ENCODE assay signal across 9 mouse cellular contexts in genomic region chr12:31184217-31184975, GRCm38 (mm10). TPM values are rescaled to one million over a fixed set of nuclear protein-coding genes. Genes with fewer than 3 reads are reported as not detected.
DNase-seq lines count a peak whose midpoint lies in the region; ATAC-seq and TF ChIP-seq lines count a peak whose summit lies in the region.
"Had no signal": no experiment of that assay in that cellular context is flagged by ENCODE, and none has a peak within 500 bp of the region (broad histone marks: within the 10 kb centered on the region; RNA-seq: fewer than 3 reads in every experiment).

No protein-coding gene starts in this region.

- H3K27ac ChIP-seq in heart, embryonic 12.5 days (ENCODE audit: poor library complexity, severe bottlenecking): peak overlapping the region; percentile 17; the same call in 1 of the 2 replicates
- peak overlapping the region; percentile 70 for H3K27ac ChIP-seq in limb, embryonic 14.5 days (replicated peaks; ENCODE audit: low read depth, low read length)

- H3K27me3 ChIP-seq in heart, embryonic 12.5 days (replicated peaks): no peaks in the 10 kb centered on the region
- no peaks in the 10 kb centered on the region for H3K27me3 ChIP-seq in limb, embryonic 14.5 days (ENCODE audit: control insufficient read depth, insufficient read depth, low read length)

- H3K9ac ChIP-seq in heart, embryonic 12.5 days: no peak overlapping the region
- no peak overlapping the region for H3K9ac ChIP-seq in limb, embryonic 14.5 days (ENCODE audit: low read depth, low read length, severe bottlenecking)

- no peak for ATAC-seq in heart, embryonic 12.5 days (ENCODE audit: insufficient number of reproducible peaks, low FRiP score)
- no peak for ATAC-seq in limb, embryonic 14.5 days (ENCODE audit: low FRiP score, low read depth)
- no peak for ATAC-seq in cerebellum, adult (ENCODE audit: insufficient number of reproducible peaks, low FRiP score, low TSS enrichment)

- H3K9me3 ChIP-seq in heart, embryonic 12.5 days (replicated peaks): no peaks in the 10 kb centered on the region
- H3K9me3 ChIP-seq in limb, embryonic 14.5 days (ENCODE audit: control insufficient read depth, low read length): no peaks in the 10 kb centered on the region

- DNase-seq in adrenal gland, adult (ENCODE audit: inconsistent age in 2 of 2, low spot score in 1 of 2): peak; percentile 84 to 91
- peak; percentile 53 for DNase-seq in adrenal gland, postnatal 25 days
- DNase-seq in limb, embryonic 14.5 days (ENCODE audit: low spot score): peak; percentile 38
- no peak for DNase-seq in frontal cortex, adult 2 months (ENCODE audit: extremely low spot score in 1 of 2, low spot score in 1 of 2)
- no peak for DNase-seq in c-Kit-positive CD71-positive TER-119-positive erythroid progenitor cells, embryonic 14.5 days (ENCODE audit: low spot score)

- 48% methylated on average over 11 of the region's 11 CpGs for WGBS in heart, embryonic 12.5 days
- 42% methylated on average over 11 of the region's 11 CpGs for WGBS in limb, embryonic 14.5 days

- H3K4me2 ChIP-seq in heart, embryonic 12.5 days: no peak overlapping the region
- 0 out of 2 replicates have a peak overlapping the region, but pooled peaks have one; percentile 5 for H3K4me2 ChIP-seq in limb, embryonic 14.5 days (replicated peaks; ENCODE audit: low read depth, low read length, severe bottlenecking)

- no peak for TF ChIP-seq POLR2A in limb, embryonic 14.5 days (IDR thresholded peaks at IDR 0.05; ENCODE audit: borderline replicate concordance, extremely low read depth, insufficient read depth, insufficient read length)

- peaks cover 12% of the 10 kb centered on the region for H3K4me1 ChIP-seq in heart, embryonic 12.5 days (replicated peaks)
- H3K4me1 ChIP-seq in limb, embryonic 14.5 days (ENCODE audit: control insufficient read depth, insufficient read depth, low read length): peaks cover 17% of the 10 kb centered on the region

- no peaks in the 10 kb centered on the region for H3K36me3 ChIP-seq in heart, embryonic 12.5 days
- H3K36me3 ChIP-seq in limb, embryonic 14.5 days (ENCODE audit: control insufficient read depth, insufficient read depth, low read length): no peaks in the 10 kb centered on the region

- H3K4me3 ChIP-seq in heart, embryonic 12.5 days: no peak overlapping the region
- no peak overlapping the region for H3K4me3 ChIP-seq in limb, embryonic 14.5 days (replicated peaks; ENCODE audit: low read length)

RNA-seq across cellular contexts. Expression of gene Gm6993, which starts 56.2 kb away (rescaled TPM):
- not detected in 2 replicates for total RNA-seq in adrenal gland, postnatal 25 days (2021)
- not detected in 2 replicates for polyA plus RNA-seq in heart, embryonic 12.5 days (2016; fragmentation: Nextera tagmentation; extraction: Ambion mirVana)
- not detected in 2 replicates for polyA plus RNA-seq in limb, embryonic 14.5 days (2012; rRNA removed)
- not detected in 2 replicates for polyA plus RNA-seq in limb, embryonic 14.5 days (2014; fragmentation: Nextera tagmentation; extraction: Ambion mirVana)
- polyA plus RNA-seq in frontal cortex, adult 2 months (2012; rRNA removed): not detected in 2 replicates
- total RNA-seq: adrenal gland, postnatal 4 days; layer of hippocampus, postnatal 14 days had no signal

Comparison
In these comparisons a context has a peak if more than half of its experiments do, and no peak if none do; other contexts are left out.
1. DNase-seq: peak in adrenal gland, adult (2 of 2), adrenal gland, postnatal 25 days (single experiment) and limb, embryonic 14.5 days (single experiment); none in frontal cortex, adult 2 months (0 of 2) and c-Kit-positive CD71-positive TER-119-positive erythroid progenitor cells, embryonic 14.5 days (single experiment).